Mouse (Mus musculus): ENCODE measurements around the gene Oaf.

DNA sequence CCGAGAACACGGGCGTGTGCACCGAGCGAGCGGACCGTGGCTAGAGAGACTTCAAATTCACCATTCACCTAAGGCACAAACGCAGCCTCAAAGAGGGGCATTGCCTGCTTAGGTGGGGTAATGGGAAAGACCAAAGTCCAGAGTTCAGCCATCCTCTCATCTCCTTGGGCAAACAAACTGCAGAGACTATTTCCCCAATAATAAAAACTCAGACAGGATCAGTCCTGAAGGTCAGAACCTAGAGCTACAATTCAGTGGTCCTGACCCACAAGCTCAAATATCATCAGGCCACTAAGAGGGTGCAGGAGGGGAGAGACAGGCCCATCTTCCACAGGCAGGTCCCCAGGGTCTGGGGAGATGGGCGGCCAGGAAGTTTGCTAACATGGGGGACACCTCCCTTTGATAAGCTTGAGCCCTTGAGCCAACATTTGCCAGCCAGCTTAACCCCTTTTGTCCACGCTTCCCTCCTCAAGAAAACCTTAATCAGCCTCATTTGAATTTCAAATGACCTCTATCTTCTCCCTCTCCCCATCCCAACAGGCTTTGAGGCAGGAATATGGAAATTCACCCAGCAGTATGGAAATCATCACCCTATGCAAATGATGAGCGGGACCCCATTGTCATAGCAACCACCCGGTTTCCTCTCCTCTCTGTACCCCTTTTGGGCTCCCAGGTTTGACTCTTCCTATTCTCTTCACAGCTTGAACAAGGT is 51.2 kb downstream of the Oaf start:
- TF ChIP-seq CTCF (conservative IDR thresholded peaks at IDR 0.05; ENCODE audit: low read length), result no peak
- TF ChIP-seq NANOG (IDR thresholded peaks at IDR 0.05; ENCODE audit: borderline replicate concordance, low read length), result no peak

Data from E14TG2a.4 (cell line).